Mouse (Mus musculus) heart, embryonic 16.5 days (tissue): ENCODE data around the gene Slc28a2. TPM values are rescaled to one million over a fixed set of nuclear protein-coding genes. Genes with fewer than 3 reads are reported as not detected.
"Not testable (repeated sequence)": the region's sequence is repeated elsewhere in the genome, so short reads cannot be mapped to it uniquely, and the experiment has no call there.

Experiments used
- ATAC-seq: fragments of 200-750 bp; cut with Nextera tagmentation; replicated peaks from 2 replicates; pipeline ENCODE4 v1.8.0; 2017; ENCODE audit warnings: moderate number of reproducible peaks; ENCODE audit not compliant: insufficient read depth, low FRiP score; ENCODE audit errors: extremely low read depth
- H3K27ac ChIP-seq: fragments of 300-500 bp; sonication (generic); 2 replicates; pipeline ENCODE4 v1.5.1; 2014; ENCODE audit warnings: mild to moderate bottlenecking, low read length, control low read depth, moderate library complexity
- H3K27me3 ChIP-seq: fragments of 300-500 bp; sonication (generic); 2 replicates; pipeline ENCODE4 v1.6.1; 2014; ENCODE audit warnings: low read length, mixed read lengths; ENCODE audit not compliant: control insufficient read depth, insufficient read depth
- H3K36me3 ChIP-seq: fragments of 300-500 bp; sonication (generic); 2 replicates; pipeline ENCODE4 v1.6.1; 2014; ENCODE audit not compliant: control insufficient read depth, insufficient read depth
- H3K4me1 ChIP-seq: fragments of 300-500 bp; sonication (generic); 2 replicates; pipeline ENCODE4 v1.6.1; 2014; ENCODE audit warnings: low read length, mixed read lengths; ENCODE audit not compliant: control insufficient read depth, insufficient read depth
- H3K4me2 ChIP-seq: fragments of 300-500 bp; sonication (generic); 2 replicates; pipeline ENCODE4 v1.6.1; 2014; ENCODE audit warnings: low read depth, mild to moderate bottlenecking, control low read depth, low read length
- H3K4me3 ChIP-seq: fragments of 300-500 bp; sonication (generic); 2 replicates; pipeline ENCODE4 v1.5.1; 2014; ENCODE audit warnings: mild to moderate bottlenecking, control low read depth, low read length
- H3K9ac ChIP-seq: fragments of 300-500 bp; sonication (generic); 2 replicates; pipeline ENCODE4 v1.6.1; 2014; ENCODE audit warnings: low read length, control low read depth
- H3K9me3 ChIP-seq: fragments of 300-500 bp; sonication (generic); replicated peaks from 2 replicates; pipeline ENCODE4 v1.6.1; 2016; ENCODE audit warnings: low read length; ENCODE audit not compliant: control insufficient read depth
- WGBS: fragments of 180-500 bp; shearing (Covaris S2); extraction: QIAGEN DNeasy Blood & Tissue Kit; methylation state at CpG from one replicate; pipeline ENCODE4 v1.1.7; 2014; 5-methylcytosine and 5-hydroxymethylcytosine counted together
- polyA plus RNA-seq: library from polyadenylated mRNA; unstranded; fragments of >200 nt; fragmentation: Nextera tagmentation; extraction: Ambion mirVana; gene quantifications from 2 replicates; pipeline ENCODE4 v1.2.1, GENCODE M21; 2015

Slc28a2 gene
- polyA plus RNA-seq, 1 experiment from 2014 or later = 2.4 TPM

- Histone ChIP-seq H3K4me3 (no peak overlapping the region), H3K27ac (no peak overlapping the region), H3K36me3 (no peaks in the 10 kb centered on the region), H3K4me1 (0 out of 2 replicates have a peak, but pooled peaks cover 3% of the 10 kb centered on the region), H3K4me2 (no peak overlapping the region), H3K9me3 (no peaks in the 10 kb centered on the region), H3K9ac (no peak overlapping the region), H3K27me3 (no peaks in the 10 kb centered on the region)
- no peak for ATAC-seq
- WGBS = 51% methylated on average over 3 of the region's 3 CpGs
Observed at GRCm38 (mm10) chr2:122385095-122385494, 41.2 kb upstream of the Slc28a2 start.

GRCm38 (mm10) chr2:122387135-122387534 is 39.1 kb upstream of the Slc28a2 start:
- H3K4me2 ChIP-seq, H3K4me1 ChIP-seq, H3K4me3 ChIP-seq, H3K9me3 ChIP-seq, H3K9ac ChIP-seq, H3K27ac ChIP-seq, ATAC-seq, H3K27me3 ChIP-seq, H3K36me3 ChIP-seq: not testable (repeated sequence)
- WGBS = 94% methylated on average over 3 of the region's 3 CpGs

GRCm38 (mm10) chr2:122396150-122396549 is 30.1 kb upstream of the Slc28a2 start:
- no peaks in the 10 kb centered on the region for H3K9me3 ChIP-seq
- no peak overlapping the region for H3K4me3 ChIP-seq
- H3K9ac ChIP-seq = no peak overlapping the region
- no peaks in the 10 kb centered on the region for H3K4me1 ChIP-seq
- WGBS = 85% methylated on average over 1 of the region's 1 CpGs
- no peaks in the 10 kb centered on the region for H3K36me3 ChIP-seq
- H3K4me2 ChIP-seq = no peak overlapping the region
- no peak overlapping the region for H3K27ac ChIP-seq
- H3K27me3 ChIP-seq = no peaks in the 10 kb centered on the region
- no peak for ATAC-seq

- Histone ChIP-seq H3K9ac (no peak overlapping the region), H3K4me1 (no peaks in the 10 kb centered on the region), H3K36me3 (no peaks in the 10 kb centered on the region), H3K27me3 (no peaks in the 10 kb centered on the region), H3K27ac (no peak overlapping the region), H3K4me2 (no peak overlapping the region), H3K4me3 (no peak overlapping the region), H3K9me3 (no peaks in the 10 kb centered on the region)
- ATAC-seq = no peak
- whole genome bisulfite sequencing = 77% methylated on average over 2 of the region's 2 CpGs
Observed at GRCm38 (mm10) chr2:122407607-122408006, 18.7 kb upstream of the Slc28a2 start.

- Histone ChIP-seq H3K4me3 (no peak overlapping the region), H3K9me3 (no peaks in the 10 kb centered on the region), H3K4me2 (no peak overlapping the region), H3K9ac (no peak overlapping the region), H3K4me1 (no peaks in the 10 kb centered on the region), H3K27ac (no peak overlapping the region), H3K27me3 (no peaks in the 10 kb centered on the region), H3K36me3 (no peaks in the 10 kb centered on the region)
- ATAC-seq = no peak
- 73% methylated on average over 7 of the region's 7 CpGs for WGBS
Observed at GRCm38 (mm10) chr2:122408928-122409327, 17.3 kb upstream of the Slc28a2 start.

- H3K27me3 ChIP-seq, H3K4me1 ChIP-seq, H3K9ac ChIP-seq, H3K4me2 ChIP-seq, H3K4me3 ChIP-seq, H3K9me3 ChIP-seq, ATAC-seq, H3K27ac ChIP-seq, H3K36me3 ChIP-seq: not testable (repeated sequence)
- WGBS = 65% methylated on average over 2 of the region's 2 CpGs
Observed at GRCm38 (mm10) chr2:122426645-122427044, 368 bp downstream of the Slc28a2 start.

- not testable (repeated sequence) for H3K4me2 ChIP-seq, H3K9me3 ChIP-seq, H3K4me1 ChIP-seq, H3K4me3 ChIP-seq, H3K9ac ChIP-seq, ATAC-seq, H3K36me3 ChIP-seq, H3K27me3 ChIP-seq, H3K27ac ChIP-seq
- WGBS = 57% methylated on average over 5 of the region's 5 CpGs
Observed at GRCm38 (mm10) chr2:122438706-122439482, 12.6 kb downstream of the Slc28a2 start.

- not testable (repeated sequence) for H3K27me3 ChIP-seq, H3K9ac ChIP-seq, H3K4me3 ChIP-seq, H3K4me1 ChIP-seq, H3K36me3 ChIP-seq, H3K4me2 ChIP-seq, H3K9me3 ChIP-seq, H3K27ac ChIP-seq
- ATAC-seq = peak; percentile 49; the same call in 1 of the 2 replicates
- WGBS = 0% methylated on average over 1 of the region's 3 CpGs
Observed at GRCm38 (mm10) chr2:122440521-122440920, 14.2 kb downstream of the Slc28a2 start.

- ATAC-seq = no peak
- Histone ChIP-seq H3K4me3 (no peak overlapping the region), H3K9me3 (no peaks in the 10 kb centered on the region), H3K27ac (no peak overlapping the region), H3K4me2 (no peak overlapping the region), H3K27me3 (no peaks in the 10 kb centered on the region), H3K9ac (no peak overlapping the region), H3K4me1 (no peaks in the 10 kb centered on the region), H3K36me3 (no peaks in the 10 kb centered on the region)
- 71% methylated on average over 7 of the region's 7 CpGs for WGBS
Observed at GRCm38 (mm10) chr2:122441000-122441933, 15.0 kb downstream of the Slc28a2 start.
